ENCODE assay signal across 31 mouse cellular contexts in genomic region chr16:19387984-19388383, GRCm38 (mm10). TPM values are rescaled to one million over a fixed set of nuclear protein-coding genes. Genes with fewer than 3 reads are reported as not detected.
A peak's percentile ranks its signal among the peaks of the same experiment; 100 is the strongest.
DNase-seq lines count a peak whose midpoint lies in the region; ATAC-seq and TF ChIP-seq lines count a peak whose summit lies in the region.
"Had no signal": no experiment of that assay in that cellular context is flagged by ENCODE, and none has a peak within 500 bp of the region (broad histone marks: within the 10 kb centered on the region; RNA-seq: fewer than 3 reads in every experiment).

No protein-coding gene starts in this region.

- no peak overlapping the region for H3K4me2 ChIP-seq in kidney, postnatal 0 days (ENCODE audit: low read length)
- H3K4me2 ChIP-seq in CH12.LX (ENCODE audit: insufficient read depth, low read depth, poor library complexity, severe bottlenecking) = no peak overlapping the region
- H3K4me2 ChIP-seq: embryonic facial prominence, embryonic 12.5 days; embryonic facial prominence, embryonic 15.5 days; forebrain, embryonic 15.5 days; heart, embryonic 13.5 days; hindbrain, embryonic 15.5 days; intestine, embryonic 15.5 days had no signal

- H3K36me3 ChIP-seq in kidney, postnatal 0 days (ENCODE audit: insufficient read depth, low read length) = no peaks in the 10 kb centered on the region
- H3K36me3 ChIP-seq in CH12.LX (replicated peaks in 1 of 2; ENCODE audit: control insufficient read depth in 1 of 2, insufficient read depth in 1 of 2, low read length in 1 of 2) = no peaks in the 10 kb centered on the region
- H3K36me3 ChIP-seq: embryonic facial prominence, embryonic 12.5 days; embryonic facial prominence, embryonic 15.5 days; forebrain, embryonic 15.5 days; heart, embryonic 10.5 days; heart, embryonic 13.5 days; hindbrain, embryonic 15.5 days; intestine, embryonic 15.5 days had no signal

- no peaks in the 10 kb centered on the region for H3K27me3 ChIP-seq in kidney, postnatal 0 days (ENCODE audit: insufficient read depth, low read length)
- H3K27me3 ChIP-seq in CH12.LX (replicated peaks) (no peaks in the 10 kb centered on the region), Patski (no peaks in the 10 kb centered on the region)
- H3K27me3 ChIP-seq: embryonic facial prominence, embryonic 12.5 days; embryonic facial prominence, embryonic 15.5 days; forebrain, embryonic 15.5 days; heart, embryonic 13.5 days; hindbrain, embryonic 15.5 days; intestine, embryonic 15.5 days had no signal

- POLR2A ChIA-PET in Patski (lab: Charles Lee) = no interaction called here

- dilution Hi-C loops in CH12.LX (cut with MboI; ENCODE audit: extremely low pct_ligation_motif_present, extremely low pct_unique_long_range_greater_than_20kb, low sequenced_read_pairs) = no loop called here

- 63% methylated on average over 3 of the region's 3 CpGs for WGBS in kidney, postnatal 0 days

- H3K9ac ChIP-seq in kidney, postnatal 0 days (ENCODE audit: low read depth, low read length) = no peak overlapping the region
- no peak overlapping the region for H3K9ac ChIP-seq in CH12.LX (ENCODE audit: insufficient read depth, low read depth)
- H3K9ac ChIP-seq: embryonic facial prominence, embryonic 12.5 days; embryonic facial prominence, embryonic 15.5 days; forebrain, embryonic 15.5 days; heart, embryonic 13.5 days; hindbrain, embryonic 15.5 days; intestine, embryonic 15.5 days had no signal

- no peaks in the 10 kb centered on the region for H3K4me1 ChIP-seq in kidney, postnatal 0 days (replicated peaks; ENCODE audit: insufficient read depth, low read length)
- H3K4me1 ChIP-seq in CH12.LX (ENCODE audit: control insufficient read depth in 1 of 2, insufficient read depth in 2 of 2) = peaks cover 0 to 9% of the 10 kb centered on the region in 2 experiments; a peak in 2 of 4 replicates
- H3K4me1 ChIP-seq: embryonic facial prominence, embryonic 12.5 days; embryonic facial prominence, embryonic 15.5 days; forebrain, embryonic 15.5 days; heart, embryonic 10.5 days; heart, embryonic 13.5 days; hindbrain, embryonic 15.5 days; intestine, embryonic 15.5 days had no signal

- TF ChIP-seq EP300 in CH12.LX (IDR thresholded peaks at IDR 0.05; ENCODE audit: low read length) = no peak

- no peak for DNase-seq in kidney, postnatal 0 days (ENCODE audit: low spot score)
- DNase-seq in kidney, adult 11 months = no peak
- DNase-seq in A20 (ENCODE audit: low read depth, low spot score) (peak; percentile 41), CH12.LX (ENCODE audit: extremely low read depth) (peak; percentile 22), Patski (ENCODE audit: low read depth, low spot score) (no peak)
- no peak for DNase-seq in embryo, embryonic 9.5 days (ENCODE audit: extremely low spot score)
- DNase-seq in retina, embryonic 14.5 days (ENCODE audit: low spot score) = no peak
- no peak for DNase-seq in T-cell, adult 2 months (ENCODE audit: low spot score)
- DNase-seq: adrenal gland, adult 8-10 months; adrenal gland, postnatal 25 days; cerebellum, adult 18-20 months; cerebellum, adult 9-10 months; cerebellum, postnatal 14 days; gastrocnemius, postnatal 10 days; gastrocnemius, postnatal 36 days; heart, adult 2 months; heart, postnatal 14 days; heart, postnatal 4 days had no signal

- peak; percentile 92 for TF ChIP-seq RAD21 in CH12.LX (IDR thresholded peaks at IDR 0.05; ENCODE audit: low read depth, low read length)

- no peak for TF ChIP-seq POLR2A in CH12.LX (IDR thresholded peaks at IDR 0.05; ENCODE audit: low read depth, low read length)

- no peaks in the 10 kb centered on the region for H3K79me2 ChIP-seq in CH12.LX (replicated peaks; ENCODE audit: control insufficient read depth, extremely low read depth, insufficient read depth, poor library complexity, severe bottlenecking)

- no peak overlapping the region for H3K4me3 ChIP-seq in kidney, postnatal 0 days (replicated peaks; ENCODE audit: low read depth, low read length)
- H3K4me3 ChIP-seq in CH12.LX (replicated peaks in 1 of 3; ENCODE audit: low read depth in 2 of 3, low read length in 2 of 3, poor library complexity in 1 of 3) = no peak overlapping the region
- H3K4me3 ChIP-seq: embryonic facial prominence, embryonic 12.5 days; embryonic facial prominence, embryonic 15.5 days; forebrain, embryonic 15.5 days; heart, adult 2 months; heart, embryonic 10.5 days; heart, embryonic 13.5 days; hindbrain, embryonic 15.5 days; intestine, embryonic 15.5 days had no signal

- H3K27ac ChIP-seq in kidney, postnatal 0 days = no peak overlapping the region
- H3K27ac ChIP-seq in CH12.LX (ENCODE audit: insufficient read depth, low read depth) = no peak overlapping the region
- H3K27ac ChIP-seq: embryonic facial prominence, embryonic 12.5 days; embryonic facial prominence, embryonic 15.5 days; forebrain, embryonic 15.5 days; heart, adult 2 months; heart, embryonic 10.5 days; heart, embryonic 13.5 days; hindbrain, embryonic 15.5 days; intestine, embryonic 15.5 days had no signal

- in situ Hi-C loops in CH12.LX (cut with MboI; ENCODE audit: low pct_ligation_motif_present, low pct_unique_long_range_greater_than_20kb, low sequenced_read_pairs) (loop anchor here (10.0 to 25.0 kb wide), 4 partner anchors 57 to 426 kb away; no protein-coding TSS in a partner anchor), Patski (cut with MboI; ENCODE audit: low pct_unique_long_range_greater_than_20kb) (no loop called here)

- CTCF ChIA-PET in Patski (lab: Charles Lee) = no interaction called here

- no peak for ATAC-seq in kidney, postnatal 0 days (replicated peaks; ENCODE audit: low FRiP score, low read depth)
- no peak for ATAC-seq in Patski
- ATAC-seq: activated CD4-positive, CD25-positive, alpha-beta regulatory T cell, adult 4 months; forebrain, embryonic 15.5 days; intestine, embryonic 15.5 days had no signal

- 0 out of 2 replicates have a peak, but pooled peaks have one; percentile 11 for TF ChIP-seq CTCF in kidney, postnatal 0 days (IDR thresholded peaks at IDR 0.05; ENCODE audit: low read depth)
- TF ChIP-seq CTCF in CH12.LX (conservative IDR thresholded peaks at IDR 0.05 in 1 of 2, IDR thresholded peaks at IDR 0.05 in 1 of 2; ENCODE audit: low read depth in 2 of 2, low read length in 2 of 2) (peak in 1 of 2 experiments; percentile 81; a peak in 3 of 4 replicates), Patski (IDR thresholded peaks at IDR 0.05) (peak; percentile 27)

- no peaks in the 10 kb centered on the region for H3K9me3 ChIP-seq in kidney, postnatal 0 days (replicated peaks; ENCODE audit: low read length)
- no peaks in the 10 kb centered on the region for H3K9me3 ChIP-seq in CH12.LX (replicated peaks; ENCODE audit: low read length)
- H3K9me3 ChIP-seq: embryonic facial prominence, embryonic 12.5 days; embryonic facial prominence, embryonic 15.5 days; forebrain, embryonic 15.5 days; heart, embryonic 10.5 days; hindbrain, embryonic 15.5 days; intestine, embryonic 15.5 days had no signal

TF ChIP-seq in CH12.LX, 34 proteins besides CTCF, POLR2A, EP300 and RAD21:
- peak; percentile 46; the same call in 1 of the 2 replicates for TF ChIP-seq ZC3H11A (IDR thresholded peaks at IDR 0.05; ENCODE audit: low read depth, low read length)
- no peak for TF ChIP-seq TCF12 (IDR thresholded peaks at IDR 0.05; ENCODE audit: low read depth, low read length)
- no peak for TF ChIP-seq MYC (IDR thresholded peaks at IDR 0.05; ENCODE audit: low read depth, low read length)
- TF ChIP-seq SMC3 (IDR thresholded peaks at IDR 0.05; ENCODE audit: low read depth, low read length) = peak; percentile 74
- no peak for TF ChIP-seq HCFC1 (IDR thresholded peaks at IDR 0.05; ENCODE audit: low read depth, low read length)
- TF ChIP-seq USF2 (conservative IDR thresholded peaks at IDR 0.05; ENCODE audit: low read depth, low read length) = no peak

RNA-seq across cellular contexts. Expression of gene Olfr165, which starts 35.0 kb away (rescaled TPM):
- polyA plus RNA-seq in kidney, postnatal 0 days (2015; fragmentation: Nextera tagmentation; extraction: Ambion mirVana) = 0.13 and 0.40 TPM in 2 replicates
- total RNA-seq in CH12.LX (2012; rRNA removed) = not detected in 2 replicates
- total RNA-seq in CH12.LX (2014; rRNA removed) = not detected in 2 replicates
- not detected in 2 replicates for polyA plus RNA-seq in CH12.LX (2012; ENCODE audit: insufficient read length, low read depth)
- not detected for polyA plus RNA-seq in Patski (2021)
- total RNA-seq: adrenal gland, adult 8-10 months; adrenal gland, postnatal 25 days; gastrocnemius, adult 18-20 months; gastrocnemius, postnatal 10 days; gastrocnemius, postnatal 36 days; granulocyte monocyte progenitor cell, adult 5-6 weeks; heart, adult 2 months; heart, postnatal 14 days; heart, postnatal 4 days had no signal
- polyA plus RNA-seq: activated CD4-positive, CD25-positive, alpha-beta regulatory T cell, adult 4 months; embryonic facial prominence, embryonic 12.5 days; embryonic facial prominence, embryonic 15.5 days; forebrain, embryonic 11.5 days; forebrain, embryonic 15.5 days; heart, adult 2 months; heart, embryonic 10.5 days; heart, embryonic 13.5 days; heart, embryonic 16.5 days; hindbrain, embryonic 11.5 days; hindbrain, embryonic 15.5 days; intestine, embryonic 15.5 days had no signal

Comparison
In these comparisons a context has a peak if more than half of its experiments do, and no peak if none do; other contexts are left out.
1. DNase-seq: peak in A20 (single experiment) and CH12.LX (single experiment); none in kidney, postnatal 0 days (single experiment), kidney, adult 11 months (single experiment), Patski (single experiment), embryo, embryonic 9.5 days (single experiment), retina, embryonic 14.5 days (single experiment) and T-cell, adult 2 months (single experiment).